Mouse (Mus musculus) midbrain, embryonic 14.5 days (tissue): ENCODE results near the gene Slx4. TPM values are rescaled to one million over a fixed set of nuclear protein-coding genes. Genes with fewer than 3 reads are reported as not detected.

Experiments
- ATAC-seq: fragments of 200-750 bp; cut with Nextera tagmentation; 2 replicates; pipeline ENCODE4 v1.8.0; 2017; ENCODE audit warnings: moderate number of reproducible peaks, moderate library complexity; ENCODE audit not compliant: low FRiP score, low TSS enrichment
- DNase-seq: peaks from one replicate; pipeline ENCODE4 v3.0.0-alpha.2; 2015
- H3K27ac ChIP-seq: fragments of 300-500 bp; sonication (generic); replicated peaks from 2 replicates; pipeline ENCODE4 v1.5.1; 2014; ENCODE audit warnings: mild to moderate bottlenecking, low read depth, low read length, moderate library complexity
- H3K27me3 ChIP-seq: fragments of 300-500 bp; sonication (generic); 2 replicates; pipeline ENCODE4 v1.6.1; 2014; ENCODE audit warnings: low read length, control low read depth, mixed read lengths; ENCODE audit not compliant: control insufficient read depth, insufficient read depth
- H3K36me3 ChIP-seq: fragments of 300-500 bp; sonication (generic); 2 replicates; pipeline ENCODE4 v1.6.1; 2014; ENCODE audit warnings: low read length, control low read depth; ENCODE audit not compliant: control insufficient read depth, insufficient read depth
- H3K4me1 ChIP-seq: fragments of 300-500 bp; sonication (generic); 2 replicates; pipeline ENCODE4 v1.6.1; 2014; ENCODE audit warnings: mild to moderate bottlenecking, antibody characterized with exemption, low read length, control low read depth; ENCODE audit not compliant: control insufficient read depth, insufficient read depth
- H3K4me2 ChIP-seq: fragments of 300-500 bp; sonication (generic); 2 replicates; pipeline ENCODE4 v1.6.1; 2014; ENCODE audit warnings: mild to moderate bottlenecking, low read length, moderate library complexity
- H3K4me3 ChIP-seq: fragments of 300-500 bp; sonication (generic); replicated peaks from 2 replicates; pipeline ENCODE4 v1.5.1; 2014; ENCODE audit warnings: low read depth, low read length
- H3K9ac ChIP-seq: fragments of 300-500 bp; sonication (generic); replicated peaks from 2 replicates; pipeline ENCODE4 v1.6.1; 2014; ENCODE audit warnings: mild to moderate bottlenecking, low read length, moderate library complexity
- H3K9me3 ChIP-seq: fragments of 300-500 bp; sonication (generic); 2 replicates; pipeline ENCODE4 v1.6.1; 2016; ENCODE audit warnings: low read length, control low read depth, mixed read lengths; ENCODE audit not compliant: control insufficient read depth
- WGBS: fragments of 180-500 bp; shearing (Covaris S2); extraction: QIAGEN DNeasy Blood & Tissue Kit; methylation state at CpG from one replicate; pipeline ENCODE4 v1.1.7; 2014; 5-methylcytosine and 5-hydroxymethylcytosine counted together
- polyA plus RNA-seq: library from polyadenylated mRNA; unstranded; fragments of >200 nt; fragmentation: Nextera tagmentation; extraction: Ambion mirVana; gene quantifications from 2 replicates; pipeline ENCODE4 v1.2.1, GENCODE M21; 2014

Gene Slx4
- polyA plus RNA-seq, 1 experiment from 2014 or later, result 40.0 TPM

DNA sequence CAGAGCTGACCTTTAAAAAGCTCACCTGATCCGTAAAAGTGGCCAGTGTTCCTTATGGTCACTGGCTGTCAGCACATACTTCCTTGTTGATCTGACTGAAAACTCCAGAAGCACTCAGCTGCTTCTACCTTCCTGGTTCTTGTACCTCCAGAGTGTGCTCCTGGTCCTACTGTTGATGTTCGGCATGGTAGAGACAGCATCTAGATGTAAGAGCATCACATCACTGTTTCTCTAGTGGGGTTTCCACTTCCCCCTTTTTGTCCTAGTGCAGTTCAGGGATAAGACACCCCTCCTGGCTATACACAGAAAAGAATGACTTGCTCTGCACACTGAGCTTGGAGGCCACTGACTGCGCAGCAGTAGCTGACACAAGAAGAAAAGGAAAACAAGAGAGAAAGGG, 30.9 kb upstream of the Slx4 start:
- Histone ChIP-seq H3K27me3 (no peaks in the 10 kb centered on the region), H3K9ac (no peak overlapping the region), H3K9me3 (no peaks in the 10 kb centered on the region), H3K27ac (no peak overlapping the region), H3K4me2 (no peak overlapping the region), H3K36me3 (peaks cover 32% of the 10 kb centered on the region), H3K4me1 (no peaks in the 10 kb centered on the region), H3K4me3 (no peak overlapping the region)
- ATAC-seq (no peak), DNase-seq (no peak)
- 68% methylated on average over 3 of the region's 3 CpGs for WGBS

DNA sequence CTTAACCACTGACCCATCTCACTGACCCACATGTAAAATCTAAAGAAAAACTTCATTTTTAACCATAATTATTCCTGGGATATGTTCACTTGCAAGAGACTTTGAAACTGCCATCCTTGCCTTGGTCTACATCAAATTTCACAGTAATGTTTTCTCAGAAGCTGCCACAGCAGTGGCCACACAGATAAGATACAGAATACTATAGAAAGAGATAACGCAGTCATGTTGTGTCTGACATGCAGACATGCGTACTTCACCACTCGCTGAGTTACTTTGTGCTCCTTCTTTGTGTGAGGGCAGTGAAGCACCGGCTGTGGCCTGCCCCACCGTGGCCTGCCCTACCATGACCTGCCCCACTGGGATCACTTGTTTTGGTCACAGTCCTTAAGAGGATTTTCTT, 30.4 kb upstream of the Slx4 start:
- ATAC-seq, result no peak

DNA sequence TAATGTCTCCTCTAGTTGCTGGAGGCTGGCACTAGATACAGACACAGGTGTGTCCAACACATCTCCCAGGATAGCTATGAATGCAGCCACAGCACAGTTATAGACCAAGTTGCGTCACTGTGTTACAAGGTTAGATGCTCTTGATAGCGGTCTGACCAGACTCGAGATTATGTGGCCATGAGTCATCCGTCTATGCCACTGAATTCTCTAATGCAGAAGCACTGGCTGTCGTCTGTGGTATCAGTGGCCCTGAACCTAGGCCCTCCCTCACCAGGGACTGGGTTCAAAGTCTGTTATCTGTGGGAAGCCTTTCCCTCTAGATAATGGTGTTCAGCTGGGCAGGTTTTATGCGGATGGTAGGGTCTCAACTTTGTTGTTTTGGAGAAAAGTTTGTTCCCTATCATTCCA, 28.8 kb upstream of the Slx4 start:
- no peak for ATAC-seq
- no peak overlapping the region for H3K4me2 ChIP-seq
- 94% methylated on average over 6 of the region's 6 CpGs for WGBS

More for the DNA sequence above, 30.4 kb upstream of the Slx4 start:
- no peak overlapping the region for H3K27ac ChIP-seq
- no peaks in the 10 kb centered on the region for H3K9me3 ChIP-seq
- H3K9ac ChIP-seq, result no peak overlapping the region
- WGBS, result 20% methylated on average over 5 of the region's 5 CpGs
- no peak overlapping the region for H3K4me3 ChIP-seq
- H3K36me3 ChIP-seq, result peaks cover 27% of the 10 kb centered on the region
- no peak overlapping the region for H3K4me2 ChIP-seq
- DNase-seq, result no peak
- H3K27me3 ChIP-seq, result no peaks in the 10 kb centered on the region
- H3K4me1 ChIP-seq, result no peaks in the 10 kb centered on the region

DNA sequence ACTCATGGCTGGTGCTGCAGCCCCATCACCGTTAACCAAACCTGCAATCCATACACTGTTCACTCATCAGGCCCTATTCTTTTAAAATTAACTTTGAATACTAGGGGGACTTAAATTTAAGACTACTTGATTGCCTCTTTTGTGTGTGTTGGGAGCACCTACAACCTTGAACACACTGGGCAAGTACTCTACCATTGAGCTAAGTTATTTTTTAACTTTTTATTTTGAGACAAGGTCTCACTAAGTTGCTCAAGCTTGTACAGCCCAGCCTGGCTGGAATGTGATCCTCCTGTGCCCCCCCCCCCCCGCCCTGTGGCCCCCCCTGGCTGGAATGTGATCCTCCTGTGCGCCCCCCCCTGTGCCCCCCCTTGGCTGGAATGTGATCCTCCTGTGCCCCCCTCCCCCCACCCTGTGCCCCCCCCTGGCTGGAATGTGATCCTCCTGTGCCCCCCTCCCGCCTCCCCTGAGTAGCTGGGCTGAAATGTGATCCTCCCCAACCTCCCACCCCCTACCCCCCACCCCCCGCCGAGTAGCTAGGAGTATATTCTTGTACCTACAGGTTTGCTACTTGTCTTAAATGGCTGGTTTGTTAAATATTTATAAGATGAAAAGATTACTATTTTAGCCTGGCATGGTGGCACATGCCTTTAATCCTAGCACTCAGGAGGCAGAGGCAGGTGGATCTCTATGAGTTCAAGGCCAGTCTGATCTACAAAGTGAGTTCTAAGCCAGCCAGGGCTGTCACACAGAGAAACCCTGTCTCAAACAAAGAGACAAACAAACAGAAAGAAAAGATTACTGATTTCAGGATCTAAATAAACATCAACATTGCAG, 28.1 kb upstream of the Slx4 start:
- no peak for ATAC-seq
- 74% methylated on average over 4 of the region's 6 CpGs for WGBS
- Histone ChIP-seq H3K4me3 (no peak overlapping the region), H3K4me2 (no peak overlapping the region), H3K27ac (no peak overlapping the region), H3K9ac (no peak overlapping the region), H3K36me3 (peaks cover 4% of the 10 kb centered on the region), H3K27me3 (no peaks in the 10 kb centered on the region), H3K9me3 (no peaks in the 10 kb centered on the region), H3K4me1 (no peaks in the 10 kb centered on the region)
- no peak for DNase-seq

More for the DNA sequence above, 28.8 kb upstream of the Slx4 start:
- no peak overlapping the region for H3K4me3 ChIP-seq
- no peaks in the 10 kb centered on the region for H3K27me3 ChIP-seq
- peaks cover 11% of the 10 kb centered on the region for H3K36me3 ChIP-seq
- no peak overlapping the region for H3K27ac ChIP-seq
- no peak overlapping the region for H3K9ac ChIP-seq
- no peaks in the 10 kb centered on the region for H3K4me1 ChIP-seq
- H3K9me3 ChIP-seq, result no peaks in the 10 kb centered on the region
- DNase-seq, result no peak

DNA sequence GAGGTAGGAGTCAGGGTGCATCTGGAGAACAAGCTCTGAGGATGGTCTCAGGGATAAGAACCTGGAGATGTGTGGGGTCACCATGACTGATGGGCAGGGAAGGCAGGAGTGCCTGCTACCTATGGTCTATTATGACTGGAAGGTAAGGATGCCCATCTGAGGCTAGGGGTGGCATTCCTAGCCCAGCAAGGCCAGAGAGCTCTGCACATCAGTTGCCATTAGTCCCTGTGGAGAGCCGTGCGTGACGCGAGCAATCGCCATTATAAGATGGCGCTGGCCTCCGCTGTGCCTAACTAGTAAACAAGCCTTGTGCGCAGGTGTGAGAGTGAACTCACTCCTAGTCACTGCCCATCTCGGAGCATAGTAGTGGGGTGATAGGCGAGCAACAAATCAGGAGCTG, 26.9 kb upstream of the Slx4 start:
- H3K36me3 ChIP-seq, result no peaks in the 10 kb centered on the region
- whole genome bisulfite sequencing, result 96% methylated on average over 10 of the region's 10 CpGs
- no peak overlapping the region for H3K4me3 ChIP-seq
- no peak overlapping the region for H3K27ac ChIP-seq
- no peaks in the 10 kb centered on the region for H3K9me3 ChIP-seq
- H3K4me2 ChIP-seq, result no peak overlapping the region
- no peaks in the 10 kb centered on the region for H3K27me3 ChIP-seq
- no peak for ATAC-seq
- H3K4me1 ChIP-seq, result no peaks in the 10 kb centered on the region
- no peak overlapping the region for H3K9ac ChIP-seq
- no peak for DNase-seq

DNA sequence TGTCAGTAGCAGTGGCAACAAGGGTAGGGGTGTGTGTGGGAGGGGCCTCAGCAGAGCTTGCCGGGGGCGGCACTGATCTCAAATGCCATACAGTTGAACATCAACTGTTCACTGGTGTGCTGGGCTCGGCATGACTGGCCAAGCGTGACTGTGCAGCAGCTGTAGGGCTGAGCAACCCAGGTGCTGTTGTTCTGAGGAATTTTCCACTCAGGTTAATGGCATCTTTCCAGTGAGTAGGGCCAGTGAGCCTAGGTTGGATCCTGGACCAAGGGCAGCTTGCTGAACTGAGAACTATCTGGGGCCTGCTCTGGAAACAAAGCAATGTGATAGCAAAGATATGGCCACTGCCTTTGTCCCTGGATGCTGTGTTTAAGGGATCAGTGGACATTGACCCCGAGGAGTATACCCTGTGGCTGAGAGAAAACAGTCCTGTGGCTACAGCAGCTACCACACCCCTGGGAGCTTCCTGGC, 25.8 kb upstream of the Slx4 start:
- H3K36me3 ChIP-seq, result no peaks in the 10 kb centered on the region
- H3K9me3 ChIP-seq, result no peaks in the 10 kb centered on the region
- H3K4me3 ChIP-seq, result no peak overlapping the region
- no peak overlapping the region for H3K9ac ChIP-seq
- 70% methylated on average over 5 of the region's 5 CpGs for WGBS
- H3K27ac ChIP-seq, result no peak overlapping the region
- ATAC-seq (no peak), DNase-seq (no peak)
- no peak overlapping the region for H3K4me2 ChIP-seq
- H3K27me3 ChIP-seq, result no peaks in the 10 kb centered on the region
- H3K4me1 ChIP-seq, result no peaks in the 10 kb centered on the region

DNA sequence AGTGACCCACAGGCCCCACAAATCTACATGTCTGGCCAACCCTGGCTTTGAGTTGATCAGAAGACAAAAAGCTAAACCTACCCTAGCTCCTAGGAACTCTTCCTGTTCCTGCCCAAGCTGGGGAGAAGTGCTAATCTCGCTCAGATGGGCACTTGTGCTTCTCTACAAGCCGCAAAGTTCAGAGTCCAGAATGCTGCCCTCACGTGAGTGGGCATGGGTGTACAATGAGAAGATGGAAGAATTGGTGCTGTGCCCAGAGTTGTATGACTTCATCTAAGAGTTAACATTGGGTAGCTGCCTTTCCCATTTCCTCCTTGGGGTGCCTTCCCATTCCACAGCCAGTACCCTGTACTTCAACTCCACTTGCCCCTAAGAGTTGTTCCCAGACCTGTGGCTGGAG, 23.6 kb upstream of the Slx4 start:
- Histone ChIP-seq H3K27ac (no peak overlapping the region), H3K9me3 (no peaks in the 10 kb centered on the region), H3K9ac (no peak overlapping the region), H3K27me3 (no peaks in the 10 kb centered on the region), H3K36me3 (no peaks in the 10 kb centered on the region), H3K4me2 (no peak overlapping the region), H3K4me3 (no peak overlapping the region), H3K4me1 (no peaks in the 10 kb centered on the region)
- DNase-seq (no peak), ATAC-seq (no peak)
- WGBS, result 84% methylated on average over 3 of the region's 3 CpGs

DNA sequence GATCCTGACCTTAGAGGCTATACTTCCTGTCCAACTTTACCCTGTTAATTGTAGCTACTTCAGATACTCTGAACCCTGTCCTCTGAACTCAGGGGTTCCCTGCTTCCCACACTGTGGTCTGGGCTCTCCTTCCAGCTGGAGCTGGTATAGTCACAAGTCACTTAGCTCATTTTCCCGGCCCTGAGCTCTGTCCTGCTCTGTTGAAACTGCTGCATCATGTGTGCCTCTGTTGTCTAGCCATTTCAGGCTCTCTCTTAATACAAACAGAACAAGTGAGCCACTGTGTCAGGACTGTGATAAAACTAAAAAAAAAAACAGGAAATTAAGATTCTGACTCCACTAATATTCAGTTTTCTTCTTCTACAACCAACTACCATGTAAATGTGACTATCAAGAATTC, 23.1 kb upstream of the Slx4 start:
- H3K27ac ChIP-seq, result no peak overlapping the region
- no peak overlapping the region for H3K4me2 ChIP-seq
- H3K9ac ChIP-seq, result no peak overlapping the region
- H3K4me3 ChIP-seq, result no peak overlapping the region
- ATAC-seq, result no peak
- 59% methylated on average over 1 of the region's 1 CpGs for WGBS
- no peaks in the 10 kb centered on the region for H3K9me3 ChIP-seq
- no peaks in the 10 kb centered on the region for H3K27me3 ChIP-seq
- no peaks in the 10 kb centered on the region for H3K4me1 ChIP-seq
- no peaks in the 10 kb centered on the region for H3K36me3 ChIP-seq
- DNase-seq, result no peak

DNA sequence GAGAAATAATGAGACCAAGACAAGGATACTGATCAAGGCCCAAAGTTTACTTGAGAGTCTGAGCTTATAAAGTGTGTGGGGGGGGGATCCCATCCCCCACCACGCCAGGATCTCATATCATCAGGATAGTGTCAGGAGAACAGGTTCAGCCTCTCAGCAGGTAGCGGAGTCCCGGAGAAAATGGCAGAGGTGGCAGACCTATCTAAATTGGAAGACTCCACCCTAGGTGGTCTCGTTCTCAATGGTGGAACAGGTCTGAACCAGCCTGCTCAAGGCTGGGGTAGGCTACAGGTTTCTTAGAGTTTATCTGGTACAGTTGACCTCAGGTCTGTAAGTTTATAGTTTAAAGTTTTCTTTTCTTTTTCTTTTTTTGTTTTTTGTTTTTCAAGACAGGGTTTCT, 19.1 kb upstream of the Slx4 start:
- Histone ChIP-seq H3K4me1 (no peaks in the 10 kb centered on the region), H3K27me3 (no peaks in the 10 kb centered on the region), H3K27ac (no peak overlapping the region), H3K9me3 (no peaks in the 10 kb centered on the region), H3K9ac (no peak overlapping the region), H3K36me3 (no peaks in the 10 kb centered on the region), H3K4me3 (no peak overlapping the region), H3K4me2 (no peak overlapping the region)
- ATAC-seq (no peak), DNase-seq (no peak)
- 79% methylated on average over 4 of the region's 4 CpGs for WGBS
